Mouse (Mus musculus) midbrain, embryonic 15.5 days (tissue): Measurements from ENCODE around the gene Cyp3a16. TPM values are rescaled to one million over a fixed set of nuclear protein-coding genes. Genes with fewer than 3 reads are reported as not detected.
"Not testable (repeated sequence)": the region's sequence is repeated elsewhere in the genome, so short reads cannot be mapped to it uniquely, and the experiment has no call there.

Experiments
- ATAC-seq: fragments of 200-750 bp; cut with Nextera tagmentation; replicated peaks from 2 replicates; pipeline ENCODE4 v1.8.0; 2017; ENCODE audit warnings: moderate TSS enrichment
- H3K27ac ChIP-seq: fragments of 300-500 bp; sonication (generic); 2 replicates; pipeline ENCODE4 v1.5.1; 2015; ENCODE audit warnings: mild to moderate bottlenecking, inconsistent platforms
- H3K27me3 ChIP-seq: fragments of 300-500 bp; sonication (generic); replicated peaks from 2 replicates; pipeline ENCODE4 v1.6.1; 2015; ENCODE audit warnings: inconsistent platforms
- H3K36me3 ChIP-seq: fragments of 300-500 bp; sonication (generic); replicated peaks from 2 replicates; pipeline ENCODE4 v1.6.1; 2015; ENCODE audit warnings: inconsistent platforms
- H3K4me1 ChIP-seq: fragments of 300-500 bp; sonication (generic); 2 replicates; pipeline ENCODE4 v1.6.1; 2015; ENCODE audit warnings: inconsistent platforms
- H3K4me2 ChIP-seq: fragments of 300-500 bp; sonication (generic); 2 replicates; pipeline ENCODE4 v1.6.1; 2015; ENCODE audit warnings: inconsistent platforms, mild to moderate bottlenecking, moderate library complexity
- H3K4me3 ChIP-seq: fragments of 300-500 bp; sonication (generic); 2 replicates; pipeline ENCODE4 v1.5.1; 2015; ENCODE audit warnings: mild to moderate bottlenecking, inconsistent platforms
- H3K9ac ChIP-seq: fragments of 300-500 bp; sonication (generic); 2 replicates; pipeline ENCODE4 v1.6.1; 2015; ENCODE audit warnings: mild to moderate bottlenecking, inconsistent platforms
- H3K9me3 ChIP-seq: fragments of 300-500 bp; sonication (generic); 2 replicates; pipeline ENCODE4 v1.6.1; 2016; ENCODE audit warnings: inconsistent platforms
- WGBS: fragments of 180-500 bp; shearing (Covaris S2); methylation state at CpG from one replicate; pipeline ENCODE4 v1.1.7; 2015; ENCODE audit warnings: mixed read lengths; 5-methylcytosine and 5-hydroxymethylcytosine counted together
- polyA plus RNA-seq: library from polyadenylated mRNA; unstranded; fragments of >200 nt; fragmentation: Nextera tagmentation; extraction: Ambion mirVana; gene quantifications from 2 replicates; pipeline ENCODE4 v1.2.1, GENCODE M21; 2015

Cyp3a16 gene
- not detected in 2 replicates for polyA plus RNA-seq

- H3K36me3 ChIP-seq, H3K4me2 ChIP-seq, H3K4me1 ChIP-seq, H3K4me3 ChIP-seq, H3K9me3 ChIP-seq, H3K9ac ChIP-seq, ATAC-seq, H3K27ac ChIP-seq, H3K27me3 ChIP-seq: not testable (repeated sequence)
- WGBS: 78% methylated on average over 2 of the region's 2 CpGs
Measured at GRCm38 (mm10) chr5:145469623-145470022, at the start of gene Cyp3a16. TSS of gene Cyp3a16 (minus strand) at chr5:145469723.

GRCm38 (mm10) chr5:145490300-145490699 is 20.8 kb upstream of the Cyp3a16 start:
- no peak overlapping the region for H3K4me2 ChIP-seq
- no CpG with 5 or more reads among the region's 6 CpGs for WGBS
- no peak overlapping the region for H3K27ac ChIP-seq
- no peak overlapping the region for H3K9ac ChIP-seq
- no peaks in the 10 kb centered on the region for H3K27me3 ChIP-seq
- no peaks in the 10 kb centered on the region for H3K36me3 ChIP-seq
- ATAC-seq: no peak
- H3K4me3 ChIP-seq: no peak overlapping the region
- H3K4me1 ChIP-seq: no peaks in the 10 kb centered on the region
- H3K9me3 ChIP-seq: no peaks in the 10 kb centered on the region

DNA sequence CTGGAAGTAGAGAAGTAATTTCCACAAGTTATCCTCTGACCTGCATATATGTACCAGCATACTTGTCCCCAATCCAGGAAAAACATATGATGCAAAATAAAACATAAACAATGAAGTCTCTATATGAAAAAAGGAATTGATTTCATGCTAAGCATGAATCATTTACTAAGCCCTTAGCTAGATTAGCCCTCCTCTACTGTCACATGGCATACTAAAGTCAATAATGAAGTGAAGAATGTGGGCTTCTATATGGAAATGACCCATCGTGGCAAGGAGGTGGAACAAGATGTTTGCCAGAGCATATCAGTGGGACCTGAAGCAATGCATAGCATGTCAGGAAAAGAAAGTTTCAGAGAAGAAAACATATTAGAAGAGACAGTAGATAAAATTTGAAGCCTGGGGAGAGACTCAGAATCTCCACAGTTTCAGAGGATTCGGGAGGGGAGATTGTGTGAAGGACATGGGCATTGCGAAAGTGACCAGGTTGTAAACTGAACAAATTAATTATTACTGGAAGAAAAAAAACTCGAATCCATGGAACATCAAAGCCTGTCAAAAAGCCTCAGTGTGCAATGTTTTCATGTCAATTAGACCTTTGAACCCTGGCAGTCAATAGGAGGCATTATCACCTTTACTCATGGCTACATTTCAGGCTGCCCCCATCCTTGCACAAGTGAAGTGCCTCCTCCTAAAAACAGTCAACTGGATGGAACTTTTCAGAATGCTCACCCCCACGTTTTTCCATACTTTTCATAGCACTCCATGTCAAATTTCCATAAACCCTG is 5.0 kb downstream of the Cyp3a16 start:
- ATAC-seq: no peak
- H3K4me3 ChIP-seq: no peak overlapping the region
- no peaks in the 10 kb centered on the region for H3K36me3 ChIP-seq
- WGBS: 62% methylated on average over 5 of the region's 5 CpGs
- H3K27ac ChIP-seq: no peak overlapping the region
- H3K27me3 ChIP-seq: no peaks in the 10 kb centered on the region
- no peak overlapping the region for H3K4me2 ChIP-seq
- no peak overlapping the region for H3K9ac ChIP-seq
- H3K4me1 ChIP-seq: no peaks in the 10 kb centered on the region
- H3K9me3 ChIP-seq: no peaks in the 10 kb centered on the region

GRCm38 (mm10) chr5:145462321-145462720 is 7.2 kb downstream of the Cyp3a16 start:
- H3K27me3 ChIP-seq: no peaks in the 10 kb centered on the region
- H3K4me2 ChIP-seq: no peak overlapping the region
- 74% methylated on average over 4 of the region's 4 CpGs for WGBS
- H3K9ac ChIP-seq: no peak overlapping the region
- H3K9me3 ChIP-seq: 0 out of 2 replicates have a peak, but pooled peaks cover 6% of the 10 kb centered on the region
- H3K4me3 ChIP-seq: no peak overlapping the region
- no peaks in the 10 kb centered on the region for H3K36me3 ChIP-seq
- H3K4me1 ChIP-seq: no peaks in the 10 kb centered on the region
- ATAC-seq: no peak
- H3K27ac ChIP-seq: no peak overlapping the region

GRCm38 (mm10) chr5:145454389-145454788 is 15.1 kb downstream of the Cyp3a16 start:
- H3K9ac ChIP-seq: no peak overlapping the region
- no peaks in the 10 kb centered on the region for H3K4me1 ChIP-seq
- no peak overlapping the region for H3K4me2 ChIP-seq
- no peak overlapping the region for H3K4me3 ChIP-seq
- 0 out of 2 replicates have a peak, but pooled peaks cover 12% of the 10 kb centered on the region for H3K9me3 ChIP-seq
- no peaks in the 10 kb centered on the region for H3K36me3 ChIP-seq
- no peak for ATAC-seq
- H3K27ac ChIP-seq: no peak overlapping the region
- H3K27me3 ChIP-seq: no peaks in the 10 kb centered on the region
- 79% methylated on average over 4 of the region's 4 CpGs for WGBS

- no peak for ATAC-seq
- H3K4me3 ChIP-seq: no peak overlapping the region
- no peaks in the 10 kb centered on the region for H3K36me3 ChIP-seq
- H3K4me1 ChIP-seq: no peaks in the 10 kb centered on the region
- H3K27ac ChIP-seq: no peak overlapping the region
- WGBS: 93% methylated on average over 1 of the region's 1 CpGs
- no peak overlapping the region for H3K4me2 ChIP-seq
- no peak overlapping the region for H3K9ac ChIP-seq
- H3K9me3 ChIP-seq: peaks cover 22% of the 10 kb centered on the region; the same call in 1 of the 2 replicates
- no peaks in the 10 kb centered on the region for H3K27me3 ChIP-seq
Measured at GRCm38 (mm10) chr5:145433688-145434087, 35.8 kb downstream of the Cyp3a16 start.

GRCm38 (mm10) chr5:145431004-145431403 is 38.5 kb downstream of the Cyp3a16 start:
- no peak for ATAC-seq

GRCm38 (mm10) chr5:145422287-145422686 is 47.2 kb downstream of the Cyp3a16 start:
- Histone ChIP-seq H3K4me2 (no peak overlapping the region), H3K9ac (no peak overlapping the region), H3K27ac (no peak overlapping the region), H3K4me1 (no peaks in the 10 kb centered on the region), H3K27me3 (no peaks in the 10 kb centered on the region), H3K9me3 (peaks cover 6% of the 10 kb centered on the region), H3K4me3 (no peak overlapping the region), H3K36me3 (no peaks in the 10 kb centered on the region)
- WGBS: 58% methylated on average over 1 of the region's 1 CpGs
- ATAC-seq: no peak

More at GRCm38 (mm10) chr5:145431004-145431403, 38.5 kb downstream of the Cyp3a16 start:
- Histone ChIP-seq H3K27ac (no peak overlapping the region), H3K9ac (no peak overlapping the region), H3K27me3 (no peaks in the 10 kb centered on the region), H3K4me2 (no peak overlapping the region), H3K36me3 (no peaks in the 10 kb centered on the region), H3K4me3 (no peak overlapping the region), H3K4me1 (no peaks in the 10 kb centered on the region), H3K9me3 (peaks cover 14% of the 10 kb centered on the region; the same call in 1 of the 2 replicates)

DNA sequence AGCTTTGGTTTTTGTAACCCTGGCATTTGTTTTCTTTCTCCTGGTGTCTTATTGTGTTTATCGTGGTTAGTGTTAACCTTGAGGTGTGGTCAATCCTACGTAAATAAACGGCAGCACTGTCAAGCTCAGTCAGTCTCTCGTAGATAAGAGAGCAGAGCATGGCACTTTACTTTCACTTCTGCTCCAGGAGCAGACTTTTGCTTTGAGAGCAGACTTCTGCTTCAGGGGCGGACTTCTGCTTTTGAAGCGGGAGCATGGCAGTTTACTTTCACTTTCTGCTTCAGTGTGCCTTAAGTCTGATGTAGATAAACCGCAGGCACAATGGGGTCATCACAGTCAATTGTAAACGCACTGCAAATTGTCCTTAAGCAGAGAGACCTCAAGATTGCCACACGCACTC is 54.1 kb downstream of the Cyp3a16 start:
- ATAC-seq, H3K4me1 ChIP-seq, H3K4me2 ChIP-seq, H3K4me3 ChIP-seq, H3K27ac ChIP-seq, H3K9ac ChIP-seq, H3K36me3 ChIP-seq, H3K27me3 ChIP-seq: not testable (repeated sequence)
- 83% methylated on average over 9 of the region's 9 CpGs for WGBS
- peaks cover 30% of the 10 kb centered on the region for H3K9me3 ChIP-seq

Other genes starting within 250 kb of the Cyp3a16 start
- 31.4 and 34.1 TPM in 2 replicates for gene Zfp655, start 238.0 kb downstream of the Cyp3a16 start, polyA plus RNA-seq
- gene Zscan25, start 189.2 kb downstream of the Cyp3a16 start, polyA plus RNA-seq: 0.43 and 1.2 TPM in 2 replicates
- not detected in 2 replicates for gene Cyp3a57, start 124.4 kb downstream of the Cyp3a16 start, polyA plus RNA-seq
- gene Cyp3a41b, start 115.0 kb upstream of the Cyp3a16 start, polyA plus RNA-seq: not detected in 2 replicates